Mouse (Mus musculus) splenic B cell, adult 2 months (primary cell): ENCODE results near the gene Med29.

ENCODE experiments used
- DNase-seq: peaks from one replicate; pipeline ENCODE4 v3.0.0-alpha.2; 2011; ENCODE audit warnings: low read depth, low spot score
- H3K27me3 ChIP-seq: 2 replicates; pipeline ENCODE4 v1.6.1; 2012; ENCODE audit warnings: mild to moderate bottlenecking, low read length, moderate library complexity, mixed read lengths; ENCODE audit not compliant: control insufficient read depth, poor library complexity, insufficient read depth, severe bottlenecking
- H3K36me3 ChIP-seq: 2 replicates; pipeline ENCODE4 v1.6.1; 2012; ENCODE audit warnings: mild to moderate bottlenecking, low read length, moderate library complexity, mixed read lengths; ENCODE audit not compliant: control insufficient read depth, poor library complexity, insufficient read depth, severe bottlenecking

Gene Med29

GRCm38 (mm10) chr7:28374647-28375046, 17.9 kb downstream of the Med29 start:
- H3K36me3 ChIP-seq, result peaks cover 19% of the 10 kb centered on the region
- DNase-seq, result peak; percentile 59

GRCm38 (mm10) chr7:28373891-28374495, 18.5 kb downstream of the Med29 start:
- DNase-seq, result peak; percentile 47
- no peaks in the 10 kb centered on the region for H3K27me3 ChIP-seq
- peaks cover 19% of the 10 kb centered on the region for H3K36me3 ChIP-seq

More at GRCm38 (mm10) chr7:28374647-28375046, 17.9 kb downstream of the Med29 start:
- no peaks in the 10 kb centered on the region for H3K27me3 ChIP-seq

- peak; percentile 93 for DNase-seq
- H3K36me3 ChIP-seq, result peaks cover 14% of the 10 kb centered on the region
- H3K27me3 ChIP-seq, result no peaks in the 10 kb centered on the region
Measured at GRCm38 (mm10) chr7:28373131-28373581, 19.4 kb downstream of the Med29 start.

- H3K36me3 ChIP-seq, result peaks cover 7% of the 10 kb centered on the region
- H3K27me3 ChIP-seq, result no peaks in the 10 kb centered on the region
- DNase-seq, result peak; percentile 99
Measured at GRCm38 (mm10) chr7:28372251-28373108, 20.0 kb downstream of the Med29 start, which contains the start of gene Plekhg2. TSS of gene Plekhg2 (minus strand) at chr7:28372599.

GRCm38 (mm10) chr7:28371514-28371989, 21.0 kb downstream of the Med29 start:
- Histone ChIP-seq H3K27me3 (no peaks in the 10 kb centered on the region), H3K36me3 (no peaks in the 10 kb centered on the region; the same call in 1 of the 2 replicates)
- peak; percentile 53 for DNase-seq

- Histone ChIP-seq H3K27me3 (no peaks in the 10 kb centered on the region), H3K36me3 (no peaks in the 10 kb centered on the region; the same call in 1 of the 2 replicates)
- no peak for DNase-seq
Measured at GRCm38 (mm10) chr7:28370977-28371513, 21.5 kb downstream of the Med29 start.

GRCm38 (mm10) chr7:28370051-28370450, 22.5 kb downstream of the Med29 start:
- no peaks in the 10 kb centered on the region for H3K27me3 ChIP-seq
- H3K36me3 ChIP-seq, result peaks cover 2% of the 10 kb centered on the region
- no peak for DNase-seq

- DNase-seq, result no peak
Measured at GRCm38 (mm10) chr7:28368276-28368920, 24.1 kb downstream of the Med29 start.

GRCm38 (mm10) chr7:28367663-28368275, 24.7 kb downstream of the Med29 start:
- Histone ChIP-seq H3K27me3 (no peaks in the 10 kb centered on the region), H3K36me3 (peaks cover 8% of the 10 kb centered on the region)
- no peak for DNase-seq

More at GRCm38 (mm10) chr7:28368276-28368920, 24.1 kb downstream of the Med29 start:
- peaks cover 8% of the 10 kb centered on the region for H3K36me3 ChIP-seq
- H3K27me3 ChIP-seq, result no peaks in the 10 kb centered on the region

GRCm38 (mm10) chr7:28362441-28363060, 30.0 kb downstream of the Med29 start:
- DNase-seq, result no peak
- Histone ChIP-seq H3K36me3 (peaks cover 18% of the 10 kb centered on the region), H3K27me3 (no peaks in the 10 kb centered on the region)

GRCm38 (mm10) chr7:28361647-28362341, 30.7 kb downstream of the Med29 start:
- no peaks in the 10 kb centered on the region for H3K27me3 ChIP-seq
- H3K36me3 ChIP-seq, result peaks cover 18% of the 10 kb centered on the region
- no peak for DNase-seq

- H3K36me3 ChIP-seq, result peaks cover 17% of the 10 kb centered on the region
- DNase-seq, result no peak
- no peaks in the 10 kb centered on the region for H3K27me3 ChIP-seq
Measured at GRCm38 (mm10) chr7:28360291-28360690, 32.2 kb downstream of the Med29 start.

GRCm38 (mm10) chr7:28359854-28360253, 32.7 kb downstream of the Med29 start:
- Histone ChIP-seq H3K36me3 (peaks cover 15% of the 10 kb centered on the region), H3K27me3 (no peaks in the 10 kb centered on the region)
- no peak for DNase-seq
